Mouse (Mus musculus): Measurements from ENCODE around the gene Pdcd6ip.
"Not testable (repeated sequence)": the region's sequence is repeated elsewhere in the genome, so short reads cannot be mapped to it uniquely, and the experiment has no call there.

Gene Pdcd6ip

DNA sequence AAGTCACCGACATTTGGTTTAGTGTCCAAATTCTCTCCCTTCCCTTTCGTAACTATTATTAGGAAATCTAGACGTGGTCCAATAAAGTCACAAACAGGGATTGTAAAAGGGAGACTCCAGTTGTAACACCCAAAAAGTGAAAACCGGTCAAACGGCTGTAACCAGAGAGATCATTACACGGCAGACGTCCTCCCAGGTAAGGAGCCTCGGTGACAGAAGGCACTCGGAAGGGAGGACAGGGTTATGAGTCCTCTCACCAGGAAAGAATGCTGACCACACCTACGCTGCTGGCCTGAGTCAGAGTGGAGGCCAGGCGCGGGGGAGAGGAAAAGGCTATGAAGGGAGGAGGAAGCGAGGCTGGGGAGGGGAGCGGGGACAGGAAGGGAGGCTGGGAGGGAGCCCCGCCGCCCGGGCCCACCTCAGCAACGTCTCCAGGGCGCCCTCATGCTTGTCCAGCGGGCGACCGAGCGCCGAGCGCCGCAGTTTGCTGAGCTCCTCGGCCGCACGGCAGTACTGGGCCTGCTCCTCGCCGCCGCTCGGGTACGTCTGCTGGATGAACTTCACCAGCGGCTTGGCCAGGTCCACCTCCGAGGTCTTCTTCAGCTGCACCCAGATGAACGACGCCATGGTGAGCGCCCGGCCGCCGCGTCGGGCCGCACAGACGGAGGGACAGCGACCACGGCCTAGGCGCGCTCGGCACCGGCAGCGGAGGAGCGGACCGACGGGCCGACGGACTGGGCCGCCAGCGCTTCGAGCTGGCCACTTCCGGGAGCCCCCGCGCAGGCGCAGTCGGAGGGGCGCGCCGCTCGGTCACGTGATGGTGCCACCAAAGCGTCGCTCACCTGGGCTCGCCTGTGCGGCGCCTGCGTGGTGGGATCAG is at the start of gene Pdcd6ip:
Gene Pdcd6ip (minus strand): TSS at position 779 of the 880 bp plus-strand sequence.
- DNase-seq (ENCODE audit: low spot score in 2 of 2), result peak; percentile 89

DNA sequence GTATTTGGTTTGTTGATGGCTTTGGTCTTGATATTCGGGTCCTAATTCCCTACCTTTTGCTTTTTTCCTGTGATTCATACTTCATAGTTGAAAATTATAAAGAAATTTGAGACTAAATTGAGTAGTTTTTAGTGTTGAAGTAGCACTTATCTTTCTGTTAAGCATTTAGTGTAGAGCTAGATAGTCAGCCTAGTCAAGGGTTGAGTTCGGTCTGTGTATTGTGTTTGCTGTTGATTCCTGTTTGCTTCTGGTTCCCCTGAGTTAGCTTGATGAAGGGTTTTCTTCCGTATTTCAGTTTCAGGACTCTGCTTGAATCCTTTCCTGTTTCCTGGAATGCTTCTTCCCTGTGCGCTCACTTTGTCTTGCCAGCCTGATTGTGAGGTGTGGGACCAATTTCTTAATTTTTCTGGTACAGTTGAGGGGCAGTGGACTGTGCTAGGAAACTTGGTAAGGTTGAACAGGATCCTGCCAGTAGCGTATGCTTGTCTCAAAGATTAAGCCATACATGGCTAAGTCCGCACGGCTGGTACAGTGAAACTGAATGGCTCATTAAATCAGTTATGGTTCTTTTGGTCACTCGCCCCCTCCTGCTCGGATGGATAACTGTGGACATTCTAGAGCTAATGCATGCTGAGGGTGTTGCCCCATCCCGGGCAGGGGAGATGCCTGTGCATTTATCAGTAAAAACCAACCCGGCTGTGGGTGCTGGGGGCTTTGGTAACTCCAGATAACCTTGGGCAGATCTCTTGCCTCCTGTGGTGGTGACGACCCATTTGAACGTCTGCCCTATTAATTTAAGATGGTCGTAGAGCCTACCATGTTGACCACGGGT is 48.0 kb upstream of the Pdcd6ip start:
- peak in 1 of 2 experiments; percentile 24 for DNase-seq (ENCODE audit: low spot score in 2 of 2)

- no peak for DNase-seq (ENCODE audit: low spot score in 2 of 2)
These were observed 41.3 kb upstream of the Pdcd6ip start for GRCm38 (mm10) chr9:113749356-113749755.

GRCm38 (mm10) chr9:113743291-113743690 is 35.2 kb upstream of the Pdcd6ip start:
- DNase-seq (ENCODE audit: low spot score in 2 of 2), result no peak

DNA sequence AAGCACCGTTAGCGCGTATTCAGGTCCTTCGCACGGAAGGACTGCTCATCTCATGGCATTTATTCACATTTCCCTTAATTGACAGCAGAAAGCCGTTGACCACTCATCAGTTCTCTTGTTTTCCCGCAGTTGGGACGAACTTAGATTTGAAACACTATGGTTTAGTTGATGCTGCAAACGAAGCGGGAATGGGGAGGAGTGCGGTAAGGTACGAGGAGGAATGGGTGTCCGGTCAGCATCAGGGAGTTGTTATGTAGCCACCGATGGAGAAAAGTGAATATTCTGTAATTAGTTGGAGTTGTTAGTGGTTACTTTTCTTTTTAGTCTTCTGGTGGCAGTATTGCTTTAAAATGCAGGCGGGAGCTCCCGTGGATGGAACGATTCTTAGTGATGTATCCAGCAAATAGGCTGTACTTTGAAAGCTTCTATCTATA is 34.3 kb upstream of the Pdcd6ip start:
- peak in 1 of 2 experiments; percentile 27 for DNase-seq (ENCODE audit: low spot score in 2 of 2)

DNA sequence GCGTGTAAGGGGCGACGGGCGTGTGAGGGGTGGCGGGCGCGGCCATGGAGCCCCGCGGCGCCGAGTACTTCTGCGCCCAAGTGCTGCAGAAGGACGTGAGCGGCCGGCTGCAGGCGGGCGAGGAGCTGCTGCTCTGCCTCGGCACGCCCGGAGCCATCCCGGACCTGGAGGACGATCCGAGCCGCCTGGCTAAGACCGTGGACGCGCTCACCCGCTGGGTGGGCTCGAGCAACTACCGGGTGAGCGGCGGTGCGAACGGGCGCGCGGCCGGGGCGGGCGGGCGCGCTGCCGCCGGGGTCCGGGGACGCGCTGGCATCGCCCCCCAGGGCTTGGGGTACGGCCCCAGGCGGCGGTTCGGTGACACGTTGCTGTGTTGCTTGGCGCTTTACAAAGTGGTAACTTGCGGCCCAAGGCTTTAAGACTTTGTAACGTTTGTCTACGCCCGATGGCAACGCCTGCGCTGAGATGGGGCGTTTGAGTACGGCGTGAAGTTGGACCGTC is 33.6 kb upstream of the Pdcd6ip start:
- peak; percentile 33 to 35 for DNase-seq (ENCODE audit: low spot score in 2 of 2)

DNA sequence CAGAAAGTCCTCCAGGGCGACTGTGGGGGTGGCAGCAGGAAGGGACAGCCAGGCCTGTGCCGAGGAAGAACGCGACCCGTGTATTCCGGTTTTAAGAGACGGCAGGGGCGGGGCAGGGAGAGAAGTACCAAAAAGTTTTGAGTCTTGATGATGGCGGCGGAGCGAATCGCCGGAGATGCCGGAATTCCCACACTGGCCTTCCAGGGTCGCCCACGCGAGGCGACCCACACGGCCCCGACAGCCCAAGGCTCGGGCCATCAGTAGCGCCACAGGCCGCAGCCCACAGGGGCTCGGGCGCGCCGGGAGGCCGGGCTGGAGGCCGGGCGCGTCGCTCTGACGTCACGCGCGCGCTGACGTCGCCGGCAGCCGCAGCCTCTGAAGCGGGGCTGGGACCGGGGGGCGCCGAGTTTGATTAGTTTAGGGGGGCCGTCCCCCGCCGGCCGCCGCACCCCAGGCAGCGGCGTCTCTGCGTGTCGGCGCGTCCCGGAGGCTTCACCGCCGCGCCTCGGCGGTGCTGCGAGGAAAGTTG is 33.1 kb upstream of the Pdcd6ip start, which contains the start of gene Clasp2:
Gene Clasp2 (plus strand): TSS at position 366 of the 529 bp plus-strand sequence.
- DNase-seq (ENCODE audit: low spot score in 2 of 2), result peak; percentile 73 to 77

GRCm38 (mm10) chr9:113738941-113739340 is 30.9 kb upstream of the Pdcd6ip start:
- peak in 1 of 2 experiments; percentile 34 for DNase-seq (ENCODE audit: low spot score in 2 of 2)

DNA sequence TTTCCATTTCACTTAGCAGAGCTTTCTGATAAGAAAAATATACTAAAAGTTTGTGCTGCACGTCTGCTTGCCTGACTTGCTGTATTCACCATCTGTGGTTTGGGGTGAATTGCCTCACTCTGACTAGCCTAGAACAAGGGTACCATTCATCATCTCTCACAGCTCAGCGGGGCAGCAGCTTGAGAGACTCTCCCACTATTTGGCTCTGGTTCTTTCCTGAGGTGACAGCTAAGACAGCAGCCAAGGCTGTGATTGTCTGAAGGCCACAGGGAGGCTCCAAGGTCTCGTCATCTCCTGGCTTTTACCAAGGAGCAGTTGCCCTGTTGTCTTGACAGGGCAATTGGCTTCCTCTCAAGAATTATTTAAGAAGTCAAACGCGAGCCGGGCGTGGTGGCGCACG is 30.0 kb upstream of the Pdcd6ip start:
- DNase-seq (ENCODE audit: low spot score in 2 of 2), result no peak

- DNase-seq (ENCODE audit: low spot score in 2 of 2), result no peak
These were observed 27.9 kb upstream of the Pdcd6ip start for GRCm38 (mm10) chr9:113735920-113736319.

- DNase-seq (ENCODE audit: low spot score in 2 of 2), result no peak
These were observed 23.5 kb upstream of the Pdcd6ip start for GRCm38 (mm10) chr9:113731540-113731939.

DNA sequence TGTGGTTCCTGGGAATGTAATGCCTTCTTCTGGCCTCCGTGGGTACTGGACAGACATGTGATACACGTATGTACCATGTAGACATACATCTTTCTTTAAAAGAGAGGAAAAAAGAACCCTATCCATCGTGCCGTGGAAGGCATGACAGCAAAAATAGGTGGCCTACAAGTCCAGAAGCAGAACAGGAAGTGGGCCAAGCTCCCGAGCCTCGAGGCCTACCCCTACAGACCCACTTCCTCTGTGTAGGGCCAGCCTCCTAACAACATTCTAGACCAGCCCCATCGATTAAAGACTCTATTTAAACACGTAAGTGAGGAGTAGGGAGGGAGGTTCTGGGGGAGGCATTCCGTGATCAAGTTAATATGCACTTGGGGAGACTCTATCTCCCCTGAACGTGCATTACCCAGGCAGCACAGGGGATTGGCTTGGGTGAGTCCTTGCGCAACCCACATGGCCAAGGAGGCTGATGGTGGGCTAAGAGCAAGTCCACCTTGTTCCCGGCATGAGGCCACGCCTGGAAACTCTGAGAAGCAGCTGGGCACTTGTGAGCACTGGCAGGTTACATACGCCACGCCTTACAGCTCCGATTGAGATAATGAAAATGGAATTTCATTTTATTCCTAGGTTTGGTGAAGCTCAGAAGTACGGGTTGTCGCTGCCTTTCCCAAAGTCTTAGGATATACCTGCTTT is 19.1 kb upstream of the Pdcd6ip start:
- DNase-seq (ENCODE audit: low spot score in 2 of 2), result no peak

GRCm38 (mm10) chr9:113726131-113726530 is 18.1 kb upstream of the Pdcd6ip start:
- DNase-seq (ENCODE audit: low spot score in 2 of 2), result no peak

GRCm38 (mm10) chr9:113725609-113726008 is 17.6 kb upstream of the Pdcd6ip start:
- DNase-seq (ENCODE audit: low spot score in 2 of 2), result not testable (repeated sequence)

DNA sequence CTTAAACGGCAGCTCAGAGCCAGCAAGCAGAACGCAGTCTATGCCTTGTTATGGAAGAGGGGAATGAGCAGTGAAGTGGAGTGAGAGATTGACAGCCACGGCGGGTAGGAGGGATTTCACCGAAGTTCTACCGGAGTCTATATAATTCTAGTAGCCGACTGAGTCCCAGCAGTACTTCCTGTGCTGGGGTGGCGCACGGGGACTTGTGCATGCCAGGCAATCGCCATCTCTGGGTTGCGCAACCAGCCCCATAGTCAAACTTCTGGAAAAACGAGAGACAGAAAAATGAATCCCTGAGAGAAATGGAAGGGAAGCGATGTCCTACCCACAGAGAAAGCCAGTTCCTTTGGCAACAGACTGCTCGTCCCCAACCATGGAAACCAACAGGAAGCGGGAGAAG is 16.6 kb upstream of the Pdcd6ip start:
- no peak for DNase-seq (ENCODE audit: low spot score in 2 of 2)

DNA sequence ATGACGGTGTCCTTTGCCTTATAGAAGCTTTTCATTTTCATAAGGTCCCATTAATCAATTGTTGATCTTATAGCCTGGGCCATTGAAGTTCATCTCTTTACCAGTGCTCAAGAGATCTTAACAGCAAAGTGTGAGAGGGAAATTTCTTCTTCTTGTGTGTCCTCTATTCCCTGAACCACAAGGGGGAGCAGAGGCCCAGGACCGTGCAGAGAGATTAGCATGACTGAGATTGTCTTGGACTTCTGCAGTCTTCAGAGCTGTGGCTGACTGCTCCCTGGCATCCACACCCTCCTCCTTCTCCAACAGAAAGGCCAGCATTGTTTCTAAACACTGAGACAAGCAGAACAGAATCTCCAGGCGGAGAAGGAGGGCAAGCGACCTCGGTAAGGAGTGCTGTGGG is 11.0 kb upstream of the Pdcd6ip start:
- no peak for DNase-seq (ENCODE audit: low spot score in 2 of 2)

DNA sequence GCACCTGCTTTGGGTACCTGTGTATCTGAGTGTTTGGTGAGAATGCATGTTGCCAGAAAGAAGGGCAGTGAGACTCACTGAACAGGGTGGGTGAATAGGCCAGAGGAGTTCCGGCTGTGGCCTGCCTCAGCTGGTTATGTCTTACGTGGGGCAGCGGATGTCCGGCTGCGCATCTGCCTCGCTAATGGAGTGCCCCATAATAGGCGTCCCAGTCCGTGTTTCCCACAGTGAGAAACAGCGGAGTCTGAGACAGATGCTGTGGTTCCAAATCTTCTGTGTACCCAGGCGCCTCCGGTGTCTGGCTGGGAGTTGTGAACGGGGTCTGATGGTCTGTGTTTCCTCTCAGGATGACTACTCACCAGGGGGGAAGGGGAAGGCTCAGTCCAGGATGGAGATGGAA is 2.8 kb upstream of the Pdcd6ip start:
- no peak for DNase-seq (ENCODE audit: low spot score in 2 of 2)

GRCm38 (mm10) chr9:113708361-113709280 is 562 bp upstream of the Pdcd6ip start:
- no peak for DNase-seq (ENCODE audit: low spot score in 2 of 2)

DNA sequence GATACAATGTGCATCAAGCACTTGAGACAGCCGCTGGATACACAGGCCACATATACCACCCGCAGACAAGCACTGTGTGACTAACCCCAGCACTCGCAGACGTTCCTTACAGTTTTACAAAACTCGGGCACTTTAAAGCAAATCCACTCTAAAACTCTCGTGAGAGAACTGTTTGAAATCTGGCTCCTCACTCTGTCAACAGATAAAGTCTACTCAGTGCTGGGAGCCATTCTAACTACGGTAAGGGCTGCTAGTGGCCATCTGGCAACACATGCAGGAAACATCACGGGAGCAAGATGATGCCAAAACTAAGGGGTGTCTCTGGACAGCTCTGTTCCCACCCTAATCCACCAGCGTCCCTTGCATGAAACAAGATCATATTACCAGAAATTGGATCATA is 1.2 kb downstream of the Pdcd6ip start:
- no peak for DNase-seq (ENCODE audit: low spot score in 2 of 2)

DNA sequence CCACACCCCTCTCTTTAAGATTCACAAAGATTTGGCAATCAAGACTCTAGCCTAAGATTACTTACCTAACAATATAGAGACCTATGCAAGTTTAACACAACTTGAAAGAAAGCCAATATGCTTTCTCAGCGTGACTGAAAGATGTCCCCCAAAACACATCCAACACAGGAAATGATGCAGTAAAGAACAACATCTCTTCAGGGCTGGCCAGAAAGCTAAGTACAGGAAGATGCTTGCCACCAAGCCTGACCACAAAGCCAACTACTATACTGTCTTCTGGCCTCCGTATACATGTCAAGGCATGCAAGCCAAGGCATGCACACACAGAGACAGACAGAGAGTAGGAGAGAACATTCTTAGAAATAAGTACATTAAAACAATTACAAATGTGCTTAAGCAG is 2.0 kb downstream of the Pdcd6ip start:
- no peak for DNase-seq (ENCODE audit: low spot score in 2 of 2)

Data from spleen, postnatal 36 days (tissue).